Comparison of ENCODE assay signal across 17 mouse cellular contexts in the genomic region with DNA sequence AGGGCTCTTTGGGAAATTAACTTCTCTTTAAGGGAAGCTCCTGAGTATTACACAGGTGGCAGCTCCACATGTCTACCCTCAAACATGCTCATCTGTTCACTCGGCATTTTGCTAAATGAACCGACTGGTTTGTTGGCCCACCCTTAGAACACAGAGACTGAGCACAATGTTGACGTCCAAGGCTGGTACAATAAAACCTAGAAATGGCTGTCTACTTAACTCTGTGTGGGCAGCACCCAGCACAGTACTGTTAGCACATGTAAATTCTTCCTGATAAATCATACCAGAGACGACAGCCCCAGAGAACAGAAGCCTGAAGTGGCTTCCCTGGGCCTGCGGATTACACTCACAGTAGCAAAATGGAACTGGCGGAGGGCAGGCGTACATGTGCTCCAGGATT. TPM values are rescaled to one million over a fixed set of nuclear protein-coding genes. Genes with fewer than 3 reads are reported as not detected.
DNase-seq lines count a peak whose midpoint lies in the region; ATAC-seq and TF ChIP-seq lines count a peak whose summit lies in the region.
"Had no signal": no experiment of that assay in that cellular context is flagged by ENCODE, and none has a peak within 500 bp of the region (broad histone marks: within the 10 kb centered on the region; RNA-seq: fewer than 3 reads in every experiment).

No protein-coding gene starts in this region.

- TF ChIP-seq POLR2A in brain, embryonic 14.5 days (IDR thresholded peaks at IDR 0.05; ENCODE audit: borderline replicate concordance, extremely low read depth, insufficient read depth, insufficient read length, poor library complexity, severe bottlenecking): no peak

- peaks cover 18% of the 10 kb centered on the region for H3K4me1 ChIP-seq in forebrain, embryonic 15.5 days
- H3K4me1 ChIP-seq in forebrain, embryonic 13.5 days: peaks cover 41% of the 10 kb centered on the region
- H3K4me1 ChIP-seq in intestine, embryonic 15.5 days (replicated peaks): peaks cover 4% of the 10 kb centered on the region; the same call in 1 of the 2 replicates
- H3K4me1 ChIP-seq in intestine, embryonic 16.5 days (ENCODE audit: control insufficient read depth, insufficient read depth, low read length): peaks cover 22% of the 10 kb centered on the region
- peaks cover 42% of the 10 kb centered on the region for H3K4me1 ChIP-seq in liver, embryonic 13.5 days (replicated peaks)

- H3K9ac ChIP-seq in forebrain, embryonic 15.5 days (replicated peaks): no peak overlapping the region
- no peak overlapping the region for H3K9ac ChIP-seq in forebrain, embryonic 13.5 days
- no peak overlapping the region for H3K9ac ChIP-seq in intestine, embryonic 15.5 days
- H3K9ac ChIP-seq in intestine, embryonic 16.5 days (ENCODE audit: low read depth, low read length): no peak overlapping the region
- no peak overlapping the region for H3K9ac ChIP-seq in liver, embryonic 13.5 days
- H3K9ac ChIP-seq: embryonic facial prominence, embryonic 12.5 days; forebrain, embryonic 12.5 days had no signal

- no peaks in the 10 kb centered on the region for H3K27me3 ChIP-seq in forebrain, embryonic 15.5 days
- no peaks in the 10 kb centered on the region for H3K27me3 ChIP-seq in forebrain, embryonic 13.5 days
- H3K27me3 ChIP-seq in intestine, embryonic 15.5 days (replicated peaks): no peaks in the 10 kb centered on the region
- H3K27me3 ChIP-seq in intestine, embryonic 16.5 days (replicated peaks; ENCODE audit: control insufficient read depth, insufficient read depth, low read length): no peaks in the 10 kb centered on the region
- H3K27me3 ChIP-seq in liver, embryonic 13.5 days: no peaks in the 10 kb centered on the region
- H3K27me3 ChIP-seq: embryonic facial prominence, embryonic 12.5 days; forebrain, embryonic 12.5 days had no signal

- no peak for TF ChIP-seq CTCF in brain, embryonic 14.5 days (IDR thresholded peaks at IDR 0.05; ENCODE audit: borderline replicate concordance, extremely low read depth, insufficient read depth, insufficient read length)

- peak; percentile 30 for DNase-seq in brain, embryonic 14.5 days (ENCODE audit: low read depth)
- no peak for DNase-seq in liver, embryonic 13.5 days
- DNase-seq in spleen, postnatal 4 days (ENCODE audit: low spot score in 2 of 2): no peak
- DNase-seq in gastrocnemius, postnatal 4 days (ENCODE audit: low spot score in 2 of 2): no peak
- DNase-seq: cerebellum, adult 11 months; cerebellum, postnatal 36 days; kidney, adult 9 months; lung, adult 2 months; thymus, adult 2 months had no signal

- ATAC-seq in forebrain, embryonic 15.5 days (replicated peaks): 0 out of 2 replicates have a peak, but pooled peaks have one; percentile 19
- ATAC-seq in forebrain, embryonic 13.5 days: no peak
- ATAC-seq in intestine, embryonic 15.5 days: 0 out of 2 replicates have a peak, but pooled peaks have one; percentile 17
- no peak for ATAC-seq in intestine, embryonic 16.5 days
- no peak for ATAC-seq in liver, embryonic 13.5 days (ENCODE audit: low read depth)
- ATAC-seq: hindbrain, postnatal 0 days had no signal

- H3K27ac ChIP-seq in forebrain, embryonic 15.5 days (replicated peaks): no peak overlapping the region
- no peak overlapping the region for H3K27ac ChIP-seq in forebrain, embryonic 13.5 days
- no peak overlapping the region for H3K27ac ChIP-seq in intestine, embryonic 15.5 days
- no peak overlapping the region for H3K27ac ChIP-seq in intestine, embryonic 16.5 days (ENCODE audit: low read length)
- H3K27ac ChIP-seq in liver, embryonic 13.5 days: no peak overlapping the region; the same call in 1 of the 2 replicates
- H3K27ac ChIP-seq: embryonic facial prominence, embryonic 12.5 days; forebrain, embryonic 12.5 days; hindbrain, postnatal 0 days; macrophage had no signal

- H3K36me3 ChIP-seq in forebrain, embryonic 15.5 days: no peaks in the 10 kb centered on the region
- H3K36me3 ChIP-seq in forebrain, embryonic 13.5 days (ENCODE audit: poor library complexity, severe bottlenecking): no peaks in the 10 kb centered on the region
- no peaks in the 10 kb centered on the region for H3K36me3 ChIP-seq in intestine, embryonic 15.5 days
- no peaks in the 10 kb centered on the region for H3K36me3 ChIP-seq in intestine, embryonic 16.5 days (ENCODE audit: control insufficient read depth, insufficient read depth, low read length)
- no peaks in the 10 kb centered on the region for H3K36me3 ChIP-seq in liver, embryonic 13.5 days
- H3K36me3 ChIP-seq: embryonic facial prominence, embryonic 12.5 days; forebrain, embryonic 12.5 days had no signal

- no peak overlapping the region for H3K4me3 ChIP-seq in forebrain, embryonic 15.5 days
- H3K4me3 ChIP-seq in forebrain, embryonic 13.5 days: no peak overlapping the region
- H3K4me3 ChIP-seq in intestine, embryonic 15.5 days (replicated peaks): no peak overlapping the region
- H3K4me3 ChIP-seq in intestine, embryonic 16.5 days (ENCODE audit: low read length): no peak overlapping the region
- H3K4me3 ChIP-seq in liver, embryonic 13.5 days (replicated peaks): no peak overlapping the region
- H3K4me3 ChIP-seq: embryonic facial prominence, embryonic 12.5 days; forebrain, embryonic 12.5 days had no signal

- no peak overlapping the region for H3K4me2 ChIP-seq in forebrain, embryonic 15.5 days (replicated peaks)
- H3K4me2 ChIP-seq in forebrain, embryonic 13.5 days: no peak overlapping the region
- no peak overlapping the region for H3K4me2 ChIP-seq in intestine, embryonic 15.5 days (replicated peaks)
- no peak overlapping the region for H3K4me2 ChIP-seq in intestine, embryonic 16.5 days (ENCODE audit: low read depth, low read length)
- peak overlapping the region; percentile 10; the same call in 1 of the 2 replicates for H3K4me2 ChIP-seq in liver, embryonic 13.5 days
- H3K4me2 ChIP-seq: embryonic facial prominence, embryonic 12.5 days; forebrain, embryonic 12.5 days had no signal

- 59% methylated on average over 7 of the region's 7 CpGs for WGBS in forebrain, embryonic 15.5 days
- WGBS in forebrain, embryonic 13.5 days: 57% methylated on average over 7 of the region's 7 CpGs
- 70% methylated on average over 7 of the region's 7 CpGs for WGBS in intestine, embryonic 15.5 days
- WGBS in intestine, embryonic 16.5 days: 75% methylated on average over 7 of the region's 7 CpGs
- 78% methylated on average over 7 of the region's 7 CpGs for WGBS in liver, embryonic 13.5 days (ENCODE audit: insufficient replicate concordance)

- H3K9me3 ChIP-seq in forebrain, embryonic 15.5 days: no peaks in the 10 kb centered on the region
- no peaks in the 10 kb centered on the region for H3K9me3 ChIP-seq in forebrain, embryonic 13.5 days (replicated peaks)
- H3K9me3 ChIP-seq in intestine, embryonic 15.5 days: no peaks in the 10 kb centered on the region
- no peaks in the 10 kb centered on the region for H3K9me3 ChIP-seq in intestine, embryonic 16.5 days (ENCODE audit: control insufficient read depth, low read length)
- H3K9me3 ChIP-seq in liver, embryonic 13.5 days (replicated peaks): no peaks in the 10 kb centered on the region
- H3K9me3 ChIP-seq: embryonic facial prominence, embryonic 12.5 days; forebrain, embryonic 12.5 days had no signal

RNA-seq across cellular contexts. Expression of gene Ppp2r5e, which starts 59.5 kb away (rescaled TPM):
- polyA plus RNA-seq in forebrain, embryonic 15.5 days (2015; fragmentation: Nextera tagmentation; extraction: Ambion mirVana): 22.9 and 26.8 TPM in 2 replicates
- 21.8 and 24.0 TPM in 2 replicates for polyA plus RNA-seq in forebrain, embryonic 13.5 days (2015; fragmentation: Nextera tagmentation; extraction: Ambion mirVana)
- polyA plus RNA-seq in intestine, embryonic 15.5 days (2015; fragmentation: Nextera tagmentation; extraction: Ambion mirVana): 9.3 and 11.8 TPM in 2 replicates
- 6.3 and 7.4 TPM in 2 replicates for polyA plus RNA-seq in intestine, embryonic 16.5 days (2015; fragmentation: Nextera tagmentation; extraction: Ambion mirVana)
- 36.1 and 48.3 TPM in 2 replicates for polyA plus RNA-seq in brain, embryonic 14.5 days (2012; rRNA removed)
- 5.3 and 5.7 TPM in 2 replicates for polyA plus RNA-seq in liver, embryonic 13.5 days (2015; fragmentation: Nextera tagmentation; extraction: Ambion mirVana)
- total RNA-seq in gastrocnemius, postnatal 4 days (2021): 10 to 100 TPM; 32.3 to 37.3 TPM

Comparison
In these comparisons a context has a peak if more than half of its experiments do, and no peak if none do; other contexts are left out.
1. ATAC-seq: peak in forebrain, embryonic 15.5 days (single experiment) and intestine, embryonic 15.5 days (single experiment); none in forebrain, embryonic 13.5 days (single experiment), intestine, embryonic 16.5 days (single experiment) and liver, embryonic 13.5 days (single experiment).